Mouse (Mus musculus) heart, embryonic 11.5 days (tissue): Measurements from ENCODE around the gene Gm14137. TPM values are rescaled to one million over a fixed set of nuclear protein-coding genes. Genes with fewer than 3 reads are reported as not detected.

Experiments used
- ATAC-seq: fragments of 200-750 bp; cut with Nextera tagmentation; replicated peaks from 2 replicates; pipeline ENCODE4 v1.8.0; 2017; ENCODE audit warnings: moderate library complexity; ENCODE audit not compliant: insufficient number of reproducible peaks, low FRiP score, low TSS enrichment
- H3K27ac ChIP-seq: fragments of 300-500 bp; sonication (generic); 2 replicates; pipeline ENCODE4 v1.5.1; 2014; ENCODE audit warnings: mild to moderate bottlenecking, low read depth, low read length
- H3K27me3 ChIP-seq: fragments of 300-500 bp; sonication (generic); 2 replicates; pipeline ENCODE4 v1.6.1; 2014; ENCODE audit warnings: mild to moderate bottlenecking, low read length, mixed read lengths; ENCODE audit not compliant: control insufficient read depth, insufficient read depth
- H3K36me3 ChIP-seq: fragments of 300-500 bp; sonication (generic); 2 replicates; pipeline ENCODE4 v1.6.1; 2014; ENCODE audit warnings: mild to moderate bottlenecking, low read length, moderate library complexity, mixed read lengths; ENCODE audit not compliant: control insufficient read depth, insufficient read depth
- H3K4me1 ChIP-seq: fragments of 300-500 bp; sonication (generic); 2 replicates; pipeline ENCODE4 v1.6.1; 2014; ENCODE audit warnings: low read length; ENCODE audit not compliant: control insufficient read depth, insufficient read depth
- H3K4me2 ChIP-seq: fragments of 300-500 bp; sonication (generic); 2 replicates; pipeline ENCODE4 v1.6.1; 2014; ENCODE audit warnings: mild to moderate bottlenecking, moderate library complexity
- H3K4me3 ChIP-seq: fragments of 300-500 bp; sonication (generic); 2 replicates; pipeline ENCODE4 v1.5.1; 2014; ENCODE audit warnings: low read depth, low read length
- H3K9ac ChIP-seq: fragments of 300-500 bp; sonication (generic); 2 replicates; pipeline ENCODE4 v1.6.1; 2014; ENCODE audit warnings: mild to moderate bottlenecking, low read depth, low read length, moderate library complexity
- H3K9me3 ChIP-seq: fragments of 300-500 bp; sonication (generic); replicated peaks from 2 replicates; pipeline ENCODE4 v1.6.1; 2016; ENCODE audit warnings: low read length; ENCODE audit not compliant: control insufficient read depth
- WGBS: fragments of 180-500 bp; shearing (Covaris S2); extraction: QIAGEN DNeasy Blood & Tissue Kit; methylation state at CpG from one replicate; pipeline ENCODE4 v1.1.7; 2014; ENCODE audit not compliant: insufficient replicate concordance; 5-methylcytosine and 5-hydroxymethylcytosine counted together
- polyA plus RNA-seq: library from polyadenylated mRNA; unstranded; fragments of >200 nt; fragmentation: Nextera tagmentation; extraction: Ambion mirVana; gene quantifications from 2 replicates; pipeline ENCODE4 v1.2.1, GENCODE M21; 2014

Gm14137 gene
- polyA plus RNA-seq, 1 experiment from 2014 or later = not detected

GRCm38 (mm10) chr2:119155388-119155787 is 18.9 kb upstream of the Gm14137 start:
- peak; percentile 72 for ATAC-seq
- H3K27ac ChIP-seq = peak overlapping the region; percentile 75
- H3K36me3 ChIP-seq = peaks cover 4% of the 10 kb centered on the region; the same call in 1 of the 2 replicates
- peak overlapping the region; percentile 94; the same call in 1 of the 2 replicates for H3K9ac ChIP-seq
- peak overlapping the region; percentile 93 for H3K4me2 ChIP-seq
- H3K9me3 ChIP-seq = no peaks in the 10 kb centered on the region
- no peaks in the 10 kb centered on the region for H3K27me3 ChIP-seq
- H3K4me3 ChIP-seq = peak overlapping the region; percentile 99
- H3K4me1 ChIP-seq = peaks cover 8% of the 10 kb centered on the region
- 31% methylated on average over 9 of the region's 9 CpGs for WGBS

GRCm38 (mm10) chr2:119156081-119156680 is 18.1 kb upstream of the Gm14137 start:
- H3K9me3 ChIP-seq = no peaks in the 10 kb centered on the region
- WGBS = 4% methylated on average over 34 of the region's 34 CpGs
- ATAC-seq = peak; percentile 39

GRCm38 (mm10) chr2:119156681-119157572 is 17.4 kb upstream of the Gm14137 start, which contains the start of gene Rmdn3:
Rmdn3 (minus strand) TSS chr2:119157034.
- Histone ChIP-seq H3K27me3 (no peaks in the 10 kb centered on the region), H3K9ac (peak within 1 kb of the TSS; percentile 94), H3K36me3 (peaks cover under 1% of the 10 kb centered on the region; the same call in 1 of the 2 replicates), H3K27ac (peak within 1 kb of the TSS; percentile 70), H3K4me1 (peaks cover 8% of the 10 kb centered on the region), H3K9me3 (no peaks in the 10 kb centered on the region), H3K4me2 (peak within 1 kb of the TSS; percentile 93), H3K4me3 (peak within 1 kb of the TSS; percentile 99)
- peak; percentile 83 for ATAC-seq
- WGBS = 1% methylated on average over 57 of the region's 57 CpGs

More at GRCm38 (mm10) chr2:119156081-119156680, 18.1 kb upstream of the Gm14137 start:
- Histone ChIP-seq H3K27ac (peak overlapping the region; percentile 70), H3K9ac (peak overlapping the region; percentile 94), H3K4me2 (peak overlapping the region; percentile 93), H3K4me3 (peak overlapping the region; percentile 99), H3K4me1 (peaks cover 8% of the 10 kb centered on the region), H3K36me3 (peaks cover 4% of the 10 kb centered on the region; the same call in 1 of the 2 replicates), H3K27me3 (no peaks in the 10 kb centered on the region)

GRCm38 (mm10) chr2:119157836-119158235 is 16.5 kb upstream of the Gm14137 start:
- H3K27me3 ChIP-seq = no peaks in the 10 kb centered on the region
- no peaks in the 10 kb centered on the region for H3K9me3 ChIP-seq
- no peak for ATAC-seq
- H3K9ac ChIP-seq = no peak overlapping the region
- H3K36me3 ChIP-seq = no peaks in the 10 kb centered on the region
- no peak overlapping the region for H3K27ac ChIP-seq
- H3K4me3 ChIP-seq = no peak overlapping the region
- H3K4me1 ChIP-seq = peaks cover 8% of the 10 kb centered on the region
- H3K4me2 ChIP-seq = no peak overlapping the region

GRCm38 (mm10) chr2:119161247-119161646 is 13.1 kb upstream of the Gm14137 start:
- Histone ChIP-seq H3K4me1 (no peaks in the 10 kb centered on the region; the same call in 1 of the 2 replicates), H3K4me3 (no peak overlapping the region), H3K9ac (peak overlapping the region; percentile 61; the same call in 1 of the 2 replicates), H3K36me3 (no peaks in the 10 kb centered on the region), H3K4me2 (no peak overlapping the region), H3K27ac (peak overlapping the region; percentile 37; the same call in 1 of the 2 replicates), H3K9me3 (no peaks in the 10 kb centered on the region), H3K27me3 (peaks cover 5% of the 10 kb centered on the region)
- ATAC-seq = no peak
- WGBS = 12% methylated on average over 2 of the region's 2 CpGs

- WGBS = 53% methylated on average over 3 of the region's 3 CpGs
- no peak overlapping the region for H3K9ac ChIP-seq
- H3K4me3 ChIP-seq = no peak overlapping the region
- ATAC-seq = no peak
- H3K36me3 ChIP-seq = no peaks in the 10 kb centered on the region
- no peak overlapping the region for H3K27ac ChIP-seq
- no peaks in the 10 kb centered on the region for H3K9me3 ChIP-seq
- H3K27me3 ChIP-seq = peaks cover 13% of the 10 kb centered on the region
- no peak overlapping the region for H3K4me2 ChIP-seq
- H3K4me1 ChIP-seq = peaks cover 10% of the 10 kb centered on the region
Measured at GRCm38 (mm10) chr2:119163135-119163534, 11.2 kb upstream of the Gm14137 start.

GRCm38 (mm10) chr2:119163999-119164398 is 10.3 kb upstream of the Gm14137 start:
- Histone ChIP-seq H3K27me3 (peaks cover 14% of the 10 kb centered on the region), H3K9me3 (no peaks in the 10 kb centered on the region), H3K36me3 (no peaks in the 10 kb centered on the region), H3K4me2 (no peak overlapping the region), H3K9ac (no peak overlapping the region), H3K4me3 (no peak overlapping the region), H3K4me1 (peaks cover 10% of the 10 kb centered on the region), H3K27ac (no peak overlapping the region)
- WGBS = 79% methylated on average over 4 of the region's 4 CpGs
- ATAC-seq = no peak

GRCm38 (mm10) chr2:119165401-119165800 is 8.9 kb upstream of the Gm14137 start:
- Histone ChIP-seq H3K4me3 (no peak overlapping the region), H3K27ac (no peak overlapping the region), H3K27me3 (peaks cover 20% of the 10 kb centered on the region), H3K4me1 (peaks cover 10% of the 10 kb centered on the region), H3K4me2 (no peak overlapping the region), H3K36me3 (no peaks in the 10 kb centered on the region), H3K9ac (no peak overlapping the region), H3K9me3 (no peaks in the 10 kb centered on the region)
- ATAC-seq = no peak
